In genomic region chr17:35060737-35061297, GRCm38 (mm10) we compare ENCODE assay signal across 7 mouse cellular contexts. TPM values are rescaled to one million over a fixed set of nuclear protein-coding genes. Genes with fewer than 3 reads are reported as not detected.
DNase-seq lines count a peak whose midpoint lies in the region; ATAC-seq and TF ChIP-seq lines count a peak whose summit lies in the region.

No protein-coding gene starts in this region.

- TF ChIP-seq POLR2A in CH12.LX (IDR thresholded peaks at IDR 0.05; ENCODE audit: low read depth, low read length), result no peak

- in situ Hi-C loops in CH12.LX (cut with MboI; ENCODE audit: low pct_ligation_motif_present, low pct_unique_long_range_greater_than_20kb, low sequenced_read_pairs), result no loop called here

- H3K9me3 ChIP-seq in CH12.LX (replicated peaks; ENCODE audit: low read length), result no peaks in the 10 kb centered on the region
- H3K9me3 ChIP-seq in heart, embryonic 15.5 days (replicated peaks), result no peaks in the 10 kb centered on the region
- no peaks in the 10 kb centered on the region for H3K9me3 ChIP-seq in limb, embryonic 12.5 days
- no peaks in the 10 kb centered on the region for H3K9me3 ChIP-seq in neural tube, embryonic 14.5 days (ENCODE audit: control insufficient read depth, low read length)

- 66% methylated on average over 22 of the region's 22 CpGs for WGBS in heart, embryonic 15.5 days
- 59% methylated on average over 22 of the region's 22 CpGs for WGBS in limb, embryonic 12.5 days
- WGBS in neural tube, embryonic 14.5 days, result 51% methylated on average over 22 of the region's 22 CpGs

- peaks cover 2 to 4% of the 10 kb centered on the region in 2 experiments; a peak in 3 of 4 replicates for H3K4me1 ChIP-seq in CH12.LX (ENCODE audit: control insufficient read depth in 1 of 2, insufficient read depth in 2 of 2)
- H3K4me1 ChIP-seq in heart, embryonic 15.5 days (replicated peaks), result peaks cover 41% of the 10 kb centered on the region
- H3K4me1 ChIP-seq in limb, embryonic 12.5 days (replicated peaks), result peaks cover 39% of the 10 kb centered on the region
- peaks cover 22% of the 10 kb centered on the region for H3K4me1 ChIP-seq in neural tube, embryonic 14.5 days (ENCODE audit: control insufficient read depth, insufficient read depth, low read length)

- H3K27ac ChIP-seq in CH12.LX (ENCODE audit: insufficient read depth, low read depth), result no peak overlapping the region
- no peak overlapping the region for H3K27ac ChIP-seq in heart, embryonic 15.5 days
- no peak overlapping the region for H3K27ac ChIP-seq in limb, embryonic 12.5 days
- H3K27ac ChIP-seq in neural tube, embryonic 14.5 days (ENCODE audit: low read depth, low read length), result no peak overlapping the region

- peak; percentile 14 for DNase-seq in CH12.LX (ENCODE audit: extremely low read depth)
- peak; percentile 53 for DNase-seq in NIH3T3 (ENCODE audit: low read depth)
- no peak for DNase-seq in frontal cortex, adult 2 months (ENCODE audit: extremely low spot score in 1 of 2, low spot score in 1 of 2)
- no peak for DNase-seq in layer of hippocampus, adult 18-20 months (ENCODE audit: low spot score in 2 of 2)

- H3K27me3 ChIP-seq in CH12.LX (replicated peaks), result no peaks in the 10 kb centered on the region
- H3K27me3 ChIP-seq in heart, embryonic 15.5 days, result peaks cover 17% of the 10 kb centered on the region
- H3K27me3 ChIP-seq in limb, embryonic 12.5 days, result peaks cover 28% of the 10 kb centered on the region
- H3K27me3 ChIP-seq in neural tube, embryonic 14.5 days (ENCODE audit: control insufficient read depth, insufficient read depth, low read length), result 0 out of 2 replicates have a peak, but pooled peaks cover 6% of the 10 kb centered on the region

- no peaks in the 10 kb centered on the region for H3K79me2 ChIP-seq in CH12.LX (replicated peaks; ENCODE audit: control insufficient read depth, extremely low read depth, insufficient read depth, poor library complexity, severe bottlenecking)

- TF ChIP-seq EP300 in CH12.LX (IDR thresholded peaks at IDR 0.05; ENCODE audit: low read length), result no peak

- H3K4me2 ChIP-seq in CH12.LX (ENCODE audit: insufficient read depth, low read depth, poor library complexity, severe bottlenecking), result no peak overlapping the region
- peak overlapping the region; percentile 71 for H3K4me2 ChIP-seq in heart, embryonic 15.5 days
- H3K4me2 ChIP-seq in limb, embryonic 12.5 days, result peak overlapping the region; percentile 91
- H3K4me2 ChIP-seq in neural tube, embryonic 14.5 days (ENCODE audit: low read depth, low read length), result peak overlapping the region; percentile 84

- no peak for TF ChIP-seq RAD21 in CH12.LX (IDR thresholded peaks at IDR 0.05; ENCODE audit: low read depth, low read length)

- H3K4me3 ChIP-seq in CH12.LX (replicated peaks in 1 of 3; ENCODE audit: low read depth in 2 of 3, low read length in 2 of 3, poor library complexity in 1 of 3), result no peak overlapping the region
- peak overlapping the region; percentile 73 for H3K4me3 ChIP-seq in heart, embryonic 15.5 days
- peak overlapping the region; percentile 83 for H3K4me3 ChIP-seq in limb, embryonic 12.5 days (replicated peaks)
- H3K4me3 ChIP-seq in neural tube, embryonic 14.5 days (ENCODE audit: low read depth, low read length), result peak overlapping the region; percentile 77; the same call in 1 of the 2 replicates

- no peak for ATAC-seq in heart, embryonic 15.5 days (replicated peaks; ENCODE audit: insufficient number of reproducible peaks, insufficient read depth, low FRiP score, low read depth)
- ATAC-seq in limb, embryonic 12.5 days (ENCODE audit: insufficient number of reproducible peaks, insufficient read depth, low FRiP score, low TSS enrichment, low read depth), result no peak
- no peak for ATAC-seq in neural tube, embryonic 14.5 days (ENCODE audit: low read depth)

- no peak for TF ChIP-seq CTCF in CH12.LX (conservative IDR thresholded peaks at IDR 0.05 in 1 of 2, IDR thresholded peaks at IDR 0.05 in 1 of 2; ENCODE audit: low read depth in 2 of 2, low read length in 2 of 2)

- peaks cover 47 to 83% of the 10 kb centered on the region in 2 experiments for H3K36me3 ChIP-seq in CH12.LX (replicated peaks in 1 of 2; ENCODE audit: control insufficient read depth in 1 of 2, insufficient read depth in 1 of 2, low read length in 1 of 2)
- H3K36me3 ChIP-seq in heart, embryonic 15.5 days, result peaks cover 37% of the 10 kb centered on the region
- peaks cover 61% of the 10 kb centered on the region for H3K36me3 ChIP-seq in limb, embryonic 12.5 days
- H3K36me3 ChIP-seq in neural tube, embryonic 14.5 days (ENCODE audit: control insufficient read depth, insufficient read depth, low read length), result peaks cover 9% of the 10 kb centered on the region

- H3K9ac ChIP-seq in CH12.LX (ENCODE audit: insufficient read depth, low read depth), result no peak overlapping the region
- H3K9ac ChIP-seq in heart, embryonic 15.5 days, result peak overlapping the region; percentile 74; the same call in 1 of the 2 replicates
- peak overlapping the region; percentile 88 for H3K9ac ChIP-seq in limb, embryonic 12.5 days (replicated peaks)
- H3K9ac ChIP-seq in neural tube, embryonic 14.5 days (replicated peaks; ENCODE audit: low read depth, low read length), result no peak overlapping the region

- dilution Hi-C loops in CH12.LX (cut with MboI; ENCODE audit: extremely low pct_ligation_motif_present, extremely low pct_unique_long_range_greater_than_20kb, low sequenced_read_pairs), result no loop called here

TF ChIP-seq in CH12.LX, 34 proteins besides CTCF, POLR2A, EP300 and RAD21 (continues in another document):
- TF ChIP-seq IRF4 (IDR thresholded peaks at IDR 0.05; ENCODE audit: low read depth, low read length) (no peak), TCF12 (IDR thresholded peaks at IDR 0.05; ENCODE audit: low read depth, low read length) (no peak), MXI1 (IDR thresholded peaks at IDR 0.05; ENCODE audit: low read depth, low read length) (no peak), KAT2A (IDR thresholded peaks at IDR 0.05; ENCODE audit: insufficient replicate concordance, low read length) (no peak), CHD2 (IDR thresholded peaks at IDR 0.05; ENCODE audit: low read length) (no peak), JUN (IDR thresholded peaks at IDR 0.05; ENCODE audit: insufficient read depth, low read depth, low read length) (no peak), ETS1 (conservative IDR thresholded peaks at IDR 0.05; ENCODE audit: low read depth, low read length) (no peak), USF2 (conservative IDR thresholded peaks at IDR 0.05; ENCODE audit: low read depth, low read length) (no peak), ZC3H11A (IDR thresholded peaks at IDR 0.05; ENCODE audit: low read depth, low read length) (no peak), ZNF384 (IDR thresholded peaks at IDR 0.05; ENCODE audit: low read depth, low read length) (no peak)

RNA-seq across cellular contexts. Expression of gene Ddah2, which starts 2.0 kb away (rescaled TPM):
- total RNA-seq in CH12.LX (2012; rRNA removed) (3.4 and 4.3 TPM in 2 replicates), CH12.LX (2014; rRNA removed) (0.94 and 1.4 TPM in 2 replicates)
- polyA plus RNA-seq in CH12.LX (2012; ENCODE audit: insufficient read length, low read depth), result 4.8 and 6.3 TPM in 2 replicates
- polyA plus RNA-seq in heart, embryonic 15.5 days (2015; fragmentation: Nextera tagmentation; extraction: Ambion mirVana), result 168 and 202 TPM in 2 replicates
- 489 and 492 TPM in 2 replicates for polyA plus RNA-seq in limb, embryonic 12.5 days (2016; fragmentation: Nextera tagmentation; extraction: Ambion mirVana)
- polyA plus RNA-seq in neural tube, embryonic 14.5 days (2014; fragmentation: Nextera tagmentation; extraction: Ambion mirVana), result 269 and 303 TPM in 2 replicates
- polyA plus RNA-seq in frontal cortex, adult 2 months (2012; rRNA removed), result 40.8 and 42.8 TPM in 2 replicates
- total RNA-seq in layer of hippocampus, adult 18-20 months (2021), result 10 to 100 TPM in 1 of 2 experiments, 1 to 10 TPM in 1; 9.4 to 11.0 TPM

RNA-seq across cellular contexts. Expression of gene Ly6g6c, which starts 4.4 kb away (rescaled TPM):
- total RNA-seq in CH12.LX (2012; rRNA removed) (not detected in 2 replicates), CH12.LX (2014; rRNA removed) (not detected in 2 replicates)
- 0.30 and 0.42 TPM in 2 replicates for polyA plus RNA-seq in CH12.LX (2012; ENCODE audit: insufficient read length, low read depth)
- polyA plus RNA-seq in heart, embryonic 15.5 days (2015; fragmentation: Nextera tagmentation; extraction: Ambion mirVana), result 0.14 TPM in 1 of 2 replicates, not detected in the other
- polyA plus RNA-seq in limb, embryonic 12.5 days (2016; fragmentation: Nextera tagmentation; extraction: Ambion mirVana), result not detected in 2 replicates
- polyA plus RNA-seq in neural tube, embryonic 14.5 days (2014; fragmentation: Nextera tagmentation; extraction: Ambion mirVana), result not detected in 2 replicates
- polyA plus RNA-seq in frontal cortex, adult 2 months (2012; rRNA removed), result not detected in 2 replicates
- not detected for total RNA-seq in layer of hippocampus, adult 18-20 months (2021)

RNA-seq across cellular contexts. Expression of gene Mpig6b, which starts 5.2 kb away (rescaled TPM):
- not detected in 2 replicates for total RNA-seq in CH12.LX (2012; rRNA removed)
- total RNA-seq in CH12.LX (2014; rRNA removed), result not detected in 2 replicates
- polyA plus RNA-seq in CH12.LX (2012; ENCODE audit: insufficient read length, low read depth), result 0.10 TPM in 1 of 2 replicates, not detected in the other
- 0.77 and 0.81 TPM in 2 replicates for polyA plus RNA-seq in heart, embryonic 15.5 days (2015; fragmentation: Nextera tagmentation; extraction: Ambion mirVana)
- polyA plus RNA-seq in limb, embryonic 12.5 days (2016; fragmentation: Nextera tagmentation; extraction: Ambion mirVana), result 0.68 and 0.76 TPM in 2 replicates
- polyA plus RNA-seq in neural tube, embryonic 14.5 days (2014; fragmentation: Nextera tagmentation; extraction: Ambion mirVana), result 0.12 and 0.15 TPM in 2 replicates
- polyA plus RNA-seq in frontal cortex, adult 2 months (2012; rRNA removed), result 0.04 TPM in 2 replicates
- total RNA-seq in layer of hippocampus, adult 18-20 months (2021), result not detected

RNA-seq across cellular contexts. Expression of gene Clic1, which starts 11.1 kb away (rescaled TPM):
- 182 and 198 TPM in 2 replicates for total RNA-seq in CH12.LX (2012; rRNA removed)
- 111 and 114 TPM in 2 replicates for total RNA-seq in CH12.LX (2014; rRNA removed)
- 160 and 163 TPM in 2 replicates for polyA plus RNA-seq in CH12.LX (2012; ENCODE audit: insufficient read length, low read depth)
- 307 and 332 TPM in 2 replicates for polyA plus RNA-seq in heart, embryonic 15.5 days (2015; fragmentation: Nextera tagmentation; extraction: Ambion mirVana)
- 194 and 195 TPM in 2 replicates for polyA plus RNA-seq in limb, embryonic 12.5 days (2016; fragmentation: Nextera tagmentation; extraction: Ambion mirVana)
- polyA plus RNA-seq in neural tube, embryonic 14.5 days (2014; fragmentation: Nextera tagmentation; extraction: Ambion mirVana), result 13.3 and 37.0 TPM in 2 replicates
- 26.4 and 28.5 TPM in 2 replicates for polyA plus RNA-seq in frontal cortex, adult 2 months (2012; rRNA removed)
- total RNA-seq in layer of hippocampus, adult 18-20 months (2021), result 1 to 10 TPM; 7.7 to 8.3 TPM

RNA-seq across cellular contexts. Expression of gene Msh5, which starts 14.3 kb away (rescaled TPM):
- total RNA-seq in CH12.LX (2012; rRNA removed), result 11.5 and 13.1 TPM in 2 replicates
- total RNA-seq in CH12.LX (2014; rRNA removed), result 6.1 and 7.6 TPM in 2 replicates
- polyA plus RNA-seq in CH12.LX (2012; ENCODE audit: insufficient read length, low read depth), result 10.6 and 12.1 TPM in 2 replicates
- 2.7 and 3.8 TPM in 2 replicates for polyA plus RNA-seq in heart, embryonic 15.5 days (2015; fragmentation: Nextera tagmentation; extraction: Ambion mirVana)
- polyA plus RNA-seq in limb, embryonic 12.5 days (2016; fragmentation: Nextera tagmentation; extraction: Ambion mirVana), result 2.9 and 3.4 TPM in 2 replicates
- 1.9 and 2.2 TPM in 2 replicates for polyA plus RNA-seq in neural tube, embryonic 14.5 days (2014; fragmentation: Nextera tagmentation; extraction: Ambion mirVana)
- polyA plus RNA-seq in frontal cortex, adult 2 months (2012; rRNA removed), result 1.5 and 2.0 TPM in 2 replicates
- total RNA-seq in layer of hippocampus, adult 18-20 months (2021), result 1 to 10 TPM; 1.5 to 1.6 TPM

Comparison
In these comparisons a context has a peak if more than half of its experiments do, and no peak if none do; other contexts are left out.
1. DNase-seq: peak in CH12.LX (single experiment) and NIH3T3 (single experiment); none in frontal cortex, adult 2 months (0 of 2) and layer of hippocampus, adult 18-20 months (0 of 2).
2. H3K4me3 ChIP-seq: peak in heart, embryonic 15.5 days (single experiment), limb, embryonic 12.5 days (single experiment) and neural tube, embryonic 14.5 days (single experiment); none in CH12.LX (0 of 3).
3. H3K9ac ChIP-seq: peak in heart, embryonic 15.5 days (single experiment) and limb, embryonic 12.5 days (single experiment); none in CH12.LX (single experiment) and neural tube, embryonic 14.5 days (single experiment).